Mouse (Mus musculus) forebrain, embryonic 16.5 days (tissue): ENCODE measurements around the gene Mtfr2. TPM values are rescaled to one million over a fixed set of nuclear protein-coding genes. Genes with fewer than 3 reads are reported as not detected.
A peak's percentile ranks its signal among the peaks of the same experiment; 100 is the strongest.

ENCODE experiments used
- ATAC-seq: fragments of 200-750 bp; cut with Nextera tagmentation; 2 replicates; pipeline ENCODE4 v1.8.0; 2017; ENCODE audit warnings: mild to moderate bottlenecking, moderate library complexity
- H3K27ac ChIP-seq: fragments of 300-500 bp; sonication (generic); 2 replicates; pipeline ENCODE4 v1.5.1; 2014; ENCODE audit warnings: low read length, control low read depth
- H3K27me3 ChIP-seq: fragments of 300-500 bp; sonication (generic); replicated peaks from 2 replicates; pipeline ENCODE4 v1.6.1; 2014; ENCODE audit warnings: low read length; ENCODE audit not compliant: control insufficient read depth, insufficient read depth
- H3K36me3 ChIP-seq: fragments of 300-500 bp; sonication (generic); 2 replicates; pipeline ENCODE4 v1.6.1; 2014; ENCODE audit not compliant: control insufficient read depth, insufficient read depth
- H3K4me1 ChIP-seq: fragments of 300-500 bp; sonication (generic); replicated peaks from 2 replicates; pipeline ENCODE4 v1.6.1; 2014; ENCODE audit warnings: low read length; ENCODE audit not compliant: control insufficient read depth, insufficient read depth
- H3K4me2 ChIP-seq: fragments of 300-500 bp; sonication (generic); 2 replicates; pipeline ENCODE4 v1.6.1; 2014; ENCODE audit warnings: mild to moderate bottlenecking, low read length, control low read depth
- H3K4me3 ChIP-seq: fragments of 300-500 bp; sonication (generic); replicated peaks from 2 replicates; pipeline ENCODE4 v1.5.1; 2014; ENCODE audit warnings: mild to moderate bottlenecking, low read length, control low read depth
- H3K9ac ChIP-seq: fragments of 300-500 bp; sonication (generic); replicated peaks from 2 replicates; pipeline ENCODE4 v1.6.1; 2014; ENCODE audit warnings: low read depth, low read length, control low read depth
- H3K9me3 ChIP-seq: fragments of 300-500 bp; sonication (generic); 2 replicates; pipeline ENCODE4 v1.6.1; 2016; ENCODE audit warnings: low read length; ENCODE audit not compliant: control insufficient read depth
- WGBS: fragments of 180-500 bp; shearing (Covaris S2); extraction: QIAGEN DNeasy Blood & Tissue Kit; methylation state at CpG from one replicate; pipeline ENCODE4 v1.1.7; 2014; 5-methylcytosine and 5-hydroxymethylcytosine counted together
- polyA plus RNA-seq: library from polyadenylated mRNA; unstranded; fragments of >200 nt; fragmentation: Nextera tagmentation; extraction: Ambion mirVana; gene quantifications from 2 replicates; pipeline ENCODE4 v1.2.1, GENCODE M21; 2015

Gene Mtfr2
- polyA plus RNA-seq, 1 experiment from 2014 or later = 0.99 TPM

DNA sequence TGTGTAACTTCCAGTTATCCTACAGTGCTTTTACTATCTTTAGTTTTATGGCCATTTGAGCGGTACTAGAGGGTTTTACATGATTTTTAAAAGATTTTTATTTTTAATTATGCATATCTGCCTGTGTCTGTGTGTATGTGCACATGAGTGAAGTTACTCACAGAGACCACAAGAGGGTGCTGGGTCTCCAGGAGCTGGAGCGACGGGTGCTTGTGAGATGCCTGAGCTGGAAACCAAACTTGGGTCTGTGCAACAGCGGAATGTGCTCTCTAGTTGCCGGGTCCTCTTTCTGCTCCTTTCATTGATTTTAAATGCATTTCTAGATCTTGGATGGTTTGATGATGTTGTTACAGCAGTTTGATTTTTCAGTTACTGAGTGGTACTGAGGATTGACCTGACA, 24.5 kb downstream of the Mtfr2 start:
- Histone ChIP-seq H3K4me3 (no peak overlapping the region), H3K27me3 (no peaks in the 10 kb centered on the region), H3K9me3 (no peaks in the 10 kb centered on the region; the same call in 1 of the 2 replicates), H3K36me3 (no peaks in the 10 kb centered on the region), H3K4me1 (no peaks in the 10 kb centered on the region), H3K4me2 (no peak overlapping the region), H3K27ac (no peak overlapping the region), H3K9ac (no peak overlapping the region)
- 96% methylated on average over 5 of the region's 5 CpGs for WGBS
- no peak for ATAC-seq

DNA sequence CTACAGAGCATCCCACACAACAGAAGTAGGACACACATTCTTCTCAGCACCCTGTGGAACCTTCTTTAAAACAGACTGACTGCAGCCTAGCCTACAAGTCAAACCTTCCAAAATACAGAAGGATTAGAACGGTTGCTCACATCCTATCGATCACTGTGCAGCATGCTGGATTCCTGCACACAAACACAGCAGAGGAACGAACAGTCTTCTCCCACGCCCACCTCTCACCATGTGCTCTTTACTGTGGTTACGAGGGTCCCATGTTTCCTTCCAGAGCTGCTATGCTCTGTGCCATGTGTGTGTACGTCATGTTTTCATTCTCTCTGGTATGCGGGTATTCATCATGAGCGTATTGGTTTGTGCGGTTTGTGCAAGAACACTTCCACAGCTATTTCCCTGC, 30.1 kb downstream of the Mtfr2 start:
- Histone ChIP-seq H3K4me2 (no peak overlapping the region), H3K4me3 (no peak overlapping the region), H3K4me1 (peaks cover 12% of the 10 kb centered on the region), H3K36me3 (no peaks in the 10 kb centered on the region), H3K9ac (no peak overlapping the region), H3K9me3 (no peaks in the 10 kb centered on the region), H3K27me3 (no peaks in the 10 kb centered on the region), H3K27ac (no peak overlapping the region)
- 94% methylated on average over 9 of the region's 9 CpGs for WGBS
- no peak for ATAC-seq

DNA sequence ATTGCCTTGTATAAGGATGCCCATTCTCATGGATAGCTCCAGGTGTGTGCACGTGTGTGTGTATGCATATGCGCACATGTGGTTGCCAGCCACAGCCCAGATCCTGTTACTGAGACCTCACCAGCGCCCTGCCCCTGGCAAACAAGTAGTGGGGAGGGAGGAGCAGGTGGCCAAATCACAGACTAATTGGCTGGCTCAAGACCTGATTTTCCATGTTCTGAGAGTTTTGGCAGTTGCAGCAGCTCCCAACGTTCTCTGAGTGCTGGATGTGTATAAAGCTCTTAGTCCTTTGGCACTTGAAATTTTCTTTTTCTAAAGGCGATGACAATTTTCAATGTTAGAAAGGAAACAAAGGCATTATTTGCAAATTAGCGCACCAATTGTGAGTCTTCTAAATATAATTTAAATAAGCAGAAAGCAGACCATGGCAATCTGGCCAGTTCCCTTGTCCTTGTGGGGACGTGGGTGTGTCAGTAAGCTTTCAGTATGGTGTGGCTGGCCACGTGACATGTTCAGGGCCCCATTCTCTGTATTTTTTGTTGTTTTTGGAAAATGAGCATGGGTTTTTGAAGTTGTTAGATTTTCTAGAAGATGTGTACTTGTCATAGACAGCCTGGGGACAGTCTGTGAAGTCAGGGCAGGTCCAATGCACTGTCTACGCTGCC, 31.6 kb downstream of the Mtfr2 start:
- peak; percentile 27; the same call in 1 of the 2 replicates for ATAC-seq
- Histone ChIP-seq H3K9me3 (no peaks in the 10 kb centered on the region), H3K4me1 (peaks cover 16% of the 10 kb centered on the region), H3K9ac (no peak overlapping the region), H3K36me3 (no peaks in the 10 kb centered on the region), H3K4me2 (no peak overlapping the region), H3K27ac (peak overlapping the region; percentile 9; the same call in 1 of the 2 replicates), H3K27me3 (no peaks in the 10 kb centered on the region), H3K4me3 (no peak overlapping the region)
- WGBS = 54% methylated on average over 9 of the region's 9 CpGs

DNA sequence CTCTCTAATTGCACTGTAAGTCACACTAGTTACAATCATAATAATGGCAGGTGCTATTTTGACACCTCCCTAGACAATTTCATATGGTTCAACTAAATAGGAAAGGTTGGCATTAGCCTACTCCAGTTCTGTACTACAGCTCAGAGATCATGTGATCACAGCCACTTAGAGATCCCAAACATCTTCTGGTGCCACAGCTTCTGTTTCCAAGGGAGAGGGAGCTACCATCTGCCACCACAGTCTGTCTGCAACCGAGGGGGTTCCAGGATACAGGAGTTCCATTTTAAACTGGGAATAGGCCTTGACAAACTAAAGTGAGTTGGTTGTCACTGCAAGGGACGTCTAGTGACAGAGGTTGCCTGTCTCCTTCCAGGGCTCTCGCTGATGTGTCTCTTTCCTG, 33.2 kb downstream of the Mtfr2 start:
- H3K9me3 ChIP-seq = no peaks in the 10 kb centered on the region
- H3K4me3 ChIP-seq = no peak overlapping the region
- peak overlapping the region; percentile 31 for H3K27ac ChIP-seq
- H3K4me2 ChIP-seq = no peak overlapping the region
- H3K27me3 ChIP-seq = no peaks in the 10 kb centered on the region
- WGBS = 67% methylated on average over 3 of the region's 3 CpGs
- H3K36me3 ChIP-seq = no peaks in the 10 kb centered on the region
- H3K4me1 ChIP-seq = peaks cover 16% of the 10 kb centered on the region
- H3K9ac ChIP-seq = no peak overlapping the region
- ATAC-seq = peak; percentile 88

DNA sequence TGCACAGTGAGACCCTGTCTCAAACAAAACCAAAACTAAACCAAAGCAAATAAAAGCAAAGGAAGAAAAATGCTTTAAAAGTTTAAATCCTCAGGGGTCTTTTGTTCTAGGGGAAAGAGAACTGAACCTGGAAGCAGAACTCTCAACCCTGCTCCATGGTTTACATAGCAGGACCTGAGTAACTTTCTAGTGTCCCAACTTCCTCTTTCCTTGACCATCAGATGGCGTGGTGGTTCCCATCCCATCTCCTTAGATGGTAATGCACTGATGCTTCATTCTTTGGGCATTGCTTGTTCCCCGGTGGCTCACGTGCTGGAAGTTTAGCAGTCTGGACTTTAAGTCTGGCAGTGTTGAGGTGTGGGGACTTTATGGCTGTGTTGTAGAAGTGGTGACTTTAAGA, 33.8 kb downstream of the Mtfr2 start:
- no peak for ATAC-seq
- no peaks in the 10 kb centered on the region for H3K36me3 ChIP-seq
- 79% methylated on average over 3 of the region's 3 CpGs for WGBS
- no peak overlapping the region for H3K9ac ChIP-seq
- H3K4me2 ChIP-seq = no peak overlapping the region
- peaks cover 16% of the 10 kb centered on the region for H3K4me1 ChIP-seq
- no peaks in the 10 kb centered on the region for H3K9me3 ChIP-seq
- no peak overlapping the region; the same call in 1 of the 2 replicates for H3K27ac ChIP-seq
- no peaks in the 10 kb centered on the region for H3K27me3 ChIP-seq
- no peak overlapping the region for H3K4me3 ChIP-seq

DNA sequence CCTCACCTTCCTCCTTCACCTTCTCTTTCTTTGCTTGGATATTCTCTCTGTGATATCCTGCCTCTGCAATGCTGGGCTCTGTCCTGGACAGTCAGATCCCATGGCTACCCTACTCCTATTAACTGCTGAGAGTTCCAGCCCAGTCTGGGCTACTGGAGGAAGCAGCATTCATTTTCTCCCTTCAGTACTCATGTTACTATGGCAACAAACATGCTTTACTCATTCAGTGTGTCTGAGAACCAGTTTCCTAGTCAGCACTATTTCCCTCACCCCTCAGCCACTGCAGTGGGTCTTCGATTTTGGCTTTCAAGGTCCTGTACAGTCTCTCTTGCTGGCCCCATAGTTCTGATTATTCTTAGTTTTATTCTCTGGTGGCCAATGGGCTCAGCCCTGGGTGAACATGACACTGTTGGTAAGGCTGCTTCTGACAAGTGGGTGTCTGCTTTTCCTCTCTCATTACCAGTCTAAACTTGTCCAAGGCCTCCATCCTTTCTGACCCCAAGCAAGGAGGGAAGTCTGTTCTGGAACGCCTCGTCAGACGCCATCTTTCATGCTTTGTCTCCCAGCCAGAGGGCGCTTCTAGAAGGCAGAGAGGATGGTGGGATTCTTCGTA, 35.3 kb downstream of the Mtfr2 start:
- Histone ChIP-seq H3K27ac (no peak overlapping the region), H3K9me3 (no peaks in the 10 kb centered on the region), H3K27me3 (no peaks in the 10 kb centered on the region), H3K4me2 (no peak overlapping the region), H3K4me1 (peaks cover 16% of the 10 kb centered on the region), H3K4me3 (no peak overlapping the region), H3K36me3 (no peaks in the 10 kb centered on the region), H3K9ac (no peak overlapping the region)
- ATAC-seq = peak; percentile 81
- 72% methylated on average over 6 of the region's 6 CpGs for WGBS

DNA sequence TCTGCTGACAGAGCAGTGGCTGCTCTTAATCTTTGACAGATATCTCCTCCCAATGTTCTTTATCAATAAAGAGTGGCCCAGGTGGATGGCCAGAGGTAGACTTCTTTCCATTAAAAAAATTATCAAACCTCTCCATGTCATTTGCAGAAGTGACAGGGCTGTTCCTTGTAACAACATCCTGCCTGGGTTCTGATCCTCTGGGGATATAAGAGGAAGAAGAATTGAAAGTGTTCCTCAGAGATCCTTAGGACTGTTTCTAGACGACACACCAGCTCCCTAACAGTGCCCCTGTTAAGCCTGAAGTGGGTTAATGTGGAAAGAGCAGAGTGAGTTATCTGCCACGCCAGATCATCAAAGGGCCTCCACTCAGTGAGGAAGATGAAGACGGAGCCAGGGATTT, 43.0 kb downstream of the Mtfr2 start:
- no peaks in the 10 kb centered on the region for H3K36me3 ChIP-seq
- no peak overlapping the region for H3K4me3 ChIP-seq
- H3K4me1 ChIP-seq = no peaks in the 10 kb centered on the region
- WGBS = 79% methylated on average over 3 of the region's 3 CpGs
- H3K9ac ChIP-seq = no peak overlapping the region
- no peak overlapping the region for H3K4me2 ChIP-seq
- ATAC-seq = no peak
- no peak overlapping the region for H3K27ac ChIP-seq
- H3K9me3 ChIP-seq = no peaks in the 10 kb centered on the region
- no peaks in the 10 kb centered on the region for H3K27me3 ChIP-seq

DNA sequence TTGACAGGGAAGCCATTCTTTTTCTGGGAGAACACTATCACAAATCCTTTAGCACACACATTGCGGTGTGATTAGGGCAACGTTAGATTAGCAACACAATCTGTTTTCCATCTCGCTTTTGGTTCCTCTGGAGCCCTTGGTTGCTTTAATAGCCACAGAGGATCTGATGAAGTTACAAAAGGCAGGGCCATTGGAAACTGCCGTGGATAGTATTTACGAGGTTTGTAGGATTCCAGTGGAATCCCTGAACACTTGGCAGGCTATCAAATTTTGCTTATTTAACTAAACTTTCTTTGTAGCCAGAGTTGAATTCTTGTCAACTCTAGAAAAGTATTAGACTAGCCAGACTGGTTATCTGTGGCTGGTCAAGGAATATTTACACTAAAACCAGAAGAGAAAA, 47.2 kb downstream of the Mtfr2 start:
- Histone ChIP-seq H3K4me1 (no peaks in the 10 kb centered on the region), H3K27ac (no peak overlapping the region), H3K4me2 (no peak overlapping the region), H3K36me3 (no peaks in the 10 kb centered on the region), H3K9ac (no peak overlapping the region), H3K9me3 (no peaks in the 10 kb centered on the region), H3K4me3 (no peak overlapping the region), H3K27me3 (no peaks in the 10 kb centered on the region)
- WGBS = 74% methylated on average over 5 of the region's 5 CpGs
- ATAC-seq = no peak

DNA sequence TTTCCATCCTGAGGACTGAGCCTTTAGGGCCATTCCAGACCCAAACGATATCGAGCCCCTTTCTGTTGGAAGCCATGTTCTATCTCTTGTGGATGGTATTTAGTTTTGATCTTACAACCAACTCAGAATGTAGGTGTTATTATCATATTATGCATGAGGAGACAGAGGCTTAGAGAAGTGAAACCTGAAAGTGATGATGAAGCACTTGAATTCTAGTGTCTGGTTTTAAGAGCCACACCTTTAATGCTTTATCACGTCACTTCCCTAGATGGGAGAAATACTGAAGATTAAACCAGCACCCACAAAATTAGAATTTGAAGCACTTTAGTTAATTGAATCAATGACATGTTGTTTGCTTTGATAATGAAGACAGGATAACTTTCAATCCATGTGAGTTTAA, 48.2 kb downstream of the Mtfr2 start:
- Histone ChIP-seq H3K36me3 (no peaks in the 10 kb centered on the region), H3K9me3 (no peaks in the 10 kb centered on the region), H3K4me1 (no peaks in the 10 kb centered on the region), H3K9ac (no peak overlapping the region), H3K4me3 (no peak overlapping the region), H3K27ac (no peak overlapping the region), H3K4me2 (no peak overlapping the region), H3K27me3 (no peaks in the 10 kb centered on the region)
- WGBS = 93% methylated on average over 3 of the region's 3 CpGs
- no peak for ATAC-seq
